Mouse (Mus musculus): ENCODE data around the gene Olfr430. TPM values are rescaled to one million over a fixed set of nuclear protein-coding genes. Genes with fewer than 3 reads are reported as not detected.
"Not testable (repeated sequence)": the region's sequence is repeated elsewhere in the genome, so short reads cannot be mapped to it uniquely, and the experiment has no call there.

Gene Olfr430
- total and polyA plus RNA-seq, 3 experiments = not detected

- Histone ChIP-seq H3K79me2 (ENCODE audit: control insufficient read depth, insufficient read depth, low read length, poor library complexity) (no peaks in the 10 kb centered on the region), H3K4me3 (ENCODE audit: control insufficient read depth in 1 of 2, insufficient read depth in 1 of 2, low read depth in 2 of 2, low read length in 2 of 2) (no peak within 1 kb of the TSS), H3K9ac (ENCODE audit: control insufficient read depth, low read depth, low read length, poor library complexity, severe bottlenecking) (no peak within 1 kb of the TSS), H3K27me3 (ENCODE audit: control insufficient read depth in 1 of 2, insufficient read depth in 2 of 2, low read length in 2 of 2) (no peaks in the 10 kb centered on the region), H3K9me3 (replicated peaks; ENCODE audit: insufficient read depth, low read length) (no peaks in the 10 kb centered on the region), H3K27ac (ENCODE audit: control insufficient read depth, low read depth, low read length) (no peak within 1 kb of the TSS), H3K36me3 (ENCODE audit: control insufficient read depth in 1 of 2, insufficient read depth in 2 of 2, low read length in 2 of 2) (no peaks in the 10 kb centered on the region), H3K4me1 (ENCODE audit: control insufficient read depth in 1 of 2, insufficient read depth in 2 of 2, low read length in 2 of 2) (no peaks in the 10 kb centered on the region)
- no peak for DNase-seq (ENCODE audit: low read depth, low spot score)
- TF ChIP-seq SIN3A (IDR thresholded peaks at IDR 0.05; ENCODE audit: low read length) (no peak), MAZ (IDR thresholded peaks at IDR 0.05; ENCODE audit: low read depth, low read length) (no peak)
Measured at GRCm38 (mm10) chr1:174048893-174049292, 17.5 kb upstream of the Olfr430 start, which contains the start of gene Olfr432. TSS of gene Olfr432 (plus strand) at chr1:174049205.

DNA sequence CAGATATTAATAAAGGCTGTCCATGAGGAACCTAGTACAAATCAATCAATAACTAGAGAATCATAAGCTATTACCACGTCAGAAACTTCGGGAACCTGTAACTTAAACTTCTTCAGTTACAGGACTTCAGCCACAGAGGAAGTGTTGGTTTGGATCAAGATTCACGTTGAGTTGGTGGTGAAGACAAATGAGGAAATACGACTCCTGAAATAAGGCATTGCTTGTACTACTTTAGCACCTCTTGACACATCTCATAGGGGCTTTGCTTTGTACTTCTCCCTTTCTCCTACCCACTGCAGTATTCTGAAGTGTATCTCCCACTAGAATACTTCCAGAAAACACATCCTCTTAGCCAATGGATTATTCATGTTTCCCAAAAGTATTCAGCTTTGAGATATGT lies 17.0 kb upstream of the Olfr430 start:
- not testable (repeated sequence) for H3K79me2 ChIP-seq (ENCODE audit: control insufficient read depth, insufficient read depth, low read length, poor library complexity); H3K9ac ChIP-seq (ENCODE audit: control insufficient read depth, low read depth, low read length, poor library complexity, severe bottlenecking); H3K4me1 ChIP-seq (ENCODE audit: control insufficient read depth in 1 of 2, insufficient read depth in 2 of 2, low read length in 2 of 2); H3K4me3 ChIP-seq (ENCODE audit: control insufficient read depth in 1 of 2, insufficient read depth in 1 of 2, low read depth in 2 of 2, low read length in 2 of 2); H3K36me3 ChIP-seq (ENCODE audit: control insufficient read depth in 1 of 2, insufficient read depth in 2 of 2, low read length in 2 of 2); H3K27me3 ChIP-seq (ENCODE audit: control insufficient read depth in 1 of 2, insufficient read depth in 2 of 2, low read length in 2 of 2); H3K9me3 ChIP-seq (replicated peaks; ENCODE audit: insufficient read depth, low read length); H3K27ac ChIP-seq (ENCODE audit: control insufficient read depth, low read depth, low read length)
- DNase-seq (ENCODE audit: low read depth, low spot score) = peak; percentile 6

GRCm38 (mm10) chr1:174050532-174050931 lies 15.9 kb upstream of the Olfr430 start:
- no peaks in the 10 kb centered on the region for H3K79me2 ChIP-seq (ENCODE audit: control insufficient read depth, insufficient read depth, low read length, poor library complexity)
- no peak for DNase-seq (ENCODE audit: low read depth, low spot score)
- H3K9me3 ChIP-seq (replicated peaks; ENCODE audit: insufficient read depth, low read length) = no peaks in the 10 kb centered on the region
- no peaks in the 10 kb centered on the region for H3K36me3 ChIP-seq (ENCODE audit: control insufficient read depth in 1 of 2, insufficient read depth in 2 of 2, low read length in 2 of 2)
- H3K4me3 ChIP-seq (ENCODE audit: control insufficient read depth in 1 of 2, insufficient read depth in 1 of 2, low read depth in 2 of 2, low read length in 2 of 2) = no peak overlapping the region
- no peaks in the 10 kb centered on the region for H3K27me3 ChIP-seq (ENCODE audit: control insufficient read depth in 1 of 2, insufficient read depth in 2 of 2, low read length in 2 of 2)
- TF ChIP-seq CHD2 (IDR thresholded peaks at IDR 0.05; ENCODE audit: low read length) (no peak), ETS1 (IDR thresholded peaks at IDR 0.05; ENCODE audit: low read depth, low read length) (no peak), TBP (IDR thresholded peaks at IDR 0.05; ENCODE audit: low read depth, low read length) (no peak), MAFK (IDR thresholded peaks at IDR 0.05; ENCODE audit: borderline replicate concordance, low read depth, low read length) (no peak), ZMIZ1 (IDR thresholded peaks at IDR 0.05; ENCODE audit: low read depth, low read length) (no peak), MXI1 (IDR thresholded peaks at IDR 0.05; ENCODE audit: low read depth, low read length) (no peak), EP300 (IDR thresholded peaks at IDR 0.05; ENCODE audit: low read depth in 1 of 2, low read length in 2 of 2) (no peak), TCF12 (IDR thresholded peaks at IDR 0.05; ENCODE audit: low read depth, low read length) (no peak), USF1 (IDR thresholded peaks at IDR 0.05; ENCODE audit: low read depth, low read length) (no peak), ZNF384 (IDR thresholded peaks at IDR 0.05; ENCODE audit: low read depth, low read length) (no peak), GATA1 (IDR thresholded peaks at IDR 0.05; ENCODE audit: low read depth, low read length) (no peak)
- H3K4me1 ChIP-seq (ENCODE audit: control insufficient read depth in 1 of 2, insufficient read depth in 2 of 2, low read length in 2 of 2) = no peaks in the 10 kb centered on the region
- no peak overlapping the region for H3K27ac ChIP-seq (ENCODE audit: control insufficient read depth, low read depth, low read length)
- no peak overlapping the region for H3K9ac ChIP-seq (ENCODE audit: control insufficient read depth, low read depth, low read length, poor library complexity, severe bottlenecking)

Data from MEL (cell line).